Mouse (Mus musculus) forebrain, embryonic 16.5 days (tissue): ENCODE data around the gene Peli2. TPM values are rescaled to one million over a fixed set of nuclear protein-coding genes. Genes with fewer than 3 reads are reported as not detected.

Experiments used
- ATAC-seq: fragments of 200-750 bp; cut with Nextera tagmentation; 2 replicates; pipeline ENCODE4 v1.8.0; 2017; ENCODE audit warnings: mild to moderate bottlenecking, moderate library complexity
- H3K27ac ChIP-seq: fragments of 300-500 bp; sonication (generic); 2 replicates; pipeline ENCODE4 v1.5.1; 2014; ENCODE audit warnings: low read length, control low read depth
- H3K27me3 ChIP-seq: fragments of 300-500 bp; sonication (generic); replicated peaks from 2 replicates; pipeline ENCODE4 v1.6.1; 2014; ENCODE audit warnings: low read length; ENCODE audit not compliant: control insufficient read depth, insufficient read depth
- H3K36me3 ChIP-seq: fragments of 300-500 bp; sonication (generic); 2 replicates; pipeline ENCODE4 v1.6.1; 2014; ENCODE audit not compliant: control insufficient read depth, insufficient read depth
- H3K4me1 ChIP-seq: fragments of 300-500 bp; sonication (generic); replicated peaks from 2 replicates; pipeline ENCODE4 v1.6.1; 2014; ENCODE audit warnings: low read length; ENCODE audit not compliant: control insufficient read depth, insufficient read depth
- H3K4me2 ChIP-seq: fragments of 300-500 bp; sonication (generic); 2 replicates; pipeline ENCODE4 v1.6.1; 2014; ENCODE audit warnings: mild to moderate bottlenecking, low read length, control low read depth
- H3K4me3 ChIP-seq: fragments of 300-500 bp; sonication (generic); replicated peaks from 2 replicates; pipeline ENCODE4 v1.5.1; 2014; ENCODE audit warnings: mild to moderate bottlenecking, low read length, control low read depth
- H3K9ac ChIP-seq: fragments of 300-500 bp; sonication (generic); replicated peaks from 2 replicates; pipeline ENCODE4 v1.6.1; 2014; ENCODE audit warnings: low read depth, low read length, control low read depth
- H3K9me3 ChIP-seq: fragments of 300-500 bp; sonication (generic); 2 replicates; pipeline ENCODE4 v1.6.1; 2016; ENCODE audit warnings: low read length; ENCODE audit not compliant: control insufficient read depth
- WGBS: fragments of 180-500 bp; shearing (Covaris S2); extraction: QIAGEN DNeasy Blood & Tissue Kit; methylation state at CpG from one replicate; pipeline ENCODE4 v1.1.7; 2014; 5-methylcytosine and 5-hydroxymethylcytosine counted together
- polyA plus RNA-seq: library from polyadenylated mRNA; unstranded; fragments of >200 nt; fragmentation: Nextera tagmentation; extraction: Ambion mirVana; gene quantifications from 2 replicates; pipeline ENCODE4 v1.2.1, GENCODE M21; 2015

Peli2 gene
- polyA plus RNA-seq, 1 experiment from 2014 or later, result 10.5 TPM

GRCm38 (mm10) chr14:48316396-48316795 is 195.8 kb downstream of the Peli2 start:
- Histone ChIP-seq H3K4me2 (no peak overlapping the region), H3K27ac (no peak overlapping the region), H3K36me3 (no peaks in the 10 kb centered on the region), H3K4me1 (no peaks in the 10 kb centered on the region), H3K4me3 (no peak overlapping the region), H3K9ac (no peak overlapping the region), H3K27me3 (no peaks in the 10 kb centered on the region), H3K9me3 (no peaks in the 10 kb centered on the region)
- WGBS, result 76% methylated on average over 8 of the region's 8 CpGs
- no peak for ATAC-seq

- Histone ChIP-seq H3K4me1 (no peaks in the 10 kb centered on the region), H3K4me3 (no peak overlapping the region), H3K27me3 (no peaks in the 10 kb centered on the region), H3K36me3 (no peaks in the 10 kb centered on the region), H3K4me2 (no peak overlapping the region), H3K9me3 (no peaks in the 10 kb centered on the region), H3K9ac (no peak overlapping the region), H3K27ac (no peak overlapping the region)
- WGBS, result 68% methylated on average over 17 of the region's 18 CpGs
- ATAC-seq, result no peak
Observed at GRCm38 (mm10) chr14:48323771-48324459, 203.3 kb downstream of the Peli2 start.

- H3K9me3 ChIP-seq, result no peaks in the 10 kb centered on the region
- H3K4me1 ChIP-seq, result no peaks in the 10 kb centered on the region
- H3K27me3 ChIP-seq, result no peaks in the 10 kb centered on the region
- WGBS, result 84% methylated on average over 4 of the region's 4 CpGs
- H3K27ac ChIP-seq, result no peak overlapping the region
- no peaks in the 10 kb centered on the region for H3K36me3 ChIP-seq
- no peak overlapping the region for H3K4me2 ChIP-seq
- ATAC-seq, result no peak
- H3K4me3 ChIP-seq, result no peak overlapping the region
- H3K9ac ChIP-seq, result no peak overlapping the region
Observed at GRCm38 (mm10) chr14:48324460-48324850, 203.8 kb downstream of the Peli2 start.

- Histone ChIP-seq H3K4me1 (peaks cover 17% of the 10 kb centered on the region), H3K9me3 (no peaks in the 10 kb centered on the region), H3K36me3 (no peaks in the 10 kb centered on the region), H3K27ac (no peak overlapping the region), H3K4me2 (no peak overlapping the region), H3K4me3 (no peak overlapping the region), H3K27me3 (no peaks in the 10 kb centered on the region), H3K9ac (no peak overlapping the region)
- no peak for ATAC-seq
- 74% methylated on average over 3 of the region's 3 CpGs for WGBS
Observed at GRCm38 (mm10) chr14:48327746-48328145, 207.1 kb downstream of the Peli2 start.

- Histone ChIP-seq H3K27ac (no peak overlapping the region), H3K4me3 (no peak overlapping the region), H3K9me3 (no peaks in the 10 kb centered on the region), H3K27me3 (no peaks in the 10 kb centered on the region), H3K36me3 (no peaks in the 10 kb centered on the region), H3K9ac (no peak overlapping the region), H3K4me1 (peaks cover 17% of the 10 kb centered on the region), H3K4me2 (no peak overlapping the region)
- 88% methylated on average over 12 of the region's 12 CpGs for WGBS
- ATAC-seq, result no peak
Observed at GRCm38 (mm10) chr14:48329716-48330365, 209.2 kb downstream of the Peli2 start.
